Mouse (Mus musculus) hindbrain, embryonic 15.5 days (tissue): ENCODE measurements around the gene Cbfb. TPM values are rescaled to one million over a fixed set of nuclear protein-coding genes. Genes with fewer than 3 reads are reported as not detected.

Source experiments
- polyA plus RNA-seq: library from polyadenylated mRNA; unstranded; fragments of >200 nt; fragmentation: Nextera tagmentation; extraction: Ambion mirVana; gene quantifications from 2 replicates; pipeline ENCODE4 v1.2.1, GENCODE M21; 2015

The Cbfb gene
- polyA plus RNA-seq, 1 experiment from 2014 or later, result 28.8 TPM

Other genes with a start within 250 kb of the Cbfb start
- gene Ces2e, start 244.4 kb upstream of the Cbfb start, polyA plus RNA-seq, result not detected in 2 replicates
- gene Ces2f, start 223.3 kb upstream of the Cbfb start, polyA plus RNA-seq, result not detected in 2 replicates
- gene Ces2g, start 209.0 kb upstream of the Cbfb start, polyA plus RNA-seq, result not detected in 2 replicates
- not detected in 2 replicates for gene Ces2h, start 169.8 kb upstream of the Cbfb start, polyA plus RNA-seq
- not detected in 2 replicates for gene Ces3a, start 122.1 kb upstream of the Cbfb start, polyA plus RNA-seq
- not detected in 2 replicates for gene Ces3b, start 86.9 kb upstream of the Cbfb start, polyA plus RNA-seq
- gene Ces4a, start 38.9 kb upstream of the Cbfb start, polyA plus RNA-seq, result 0.13 TPM in 1 of 2 replicates, not detected in the other
- 28.5 and 29.2 TPM in 2 replicates for gene D230025D16Rik, start 54.5 kb downstream of the Cbfb start, polyA plus RNA-seq
- 9.9 TPM in 2 replicates for gene B3gnt9, start 84.5 kb downstream of the Cbfb start, polyA plus RNA-seq
- gene Tradd, start 93.9 kb downstream of the Cbfb start, polyA plus RNA-seq, result 18.3 and 19.3 TPM in 2 replicates
- gene Fbxl8, start 94.0 kb downstream of the Cbfb start, polyA plus RNA-seq, result 1.3 and 1.6 TPM in 2 replicates
- 0.54 and 0.76 TPM in 2 replicates for gene Hsf4, start 99.1 kb downstream of the Cbfb start, polyA plus RNA-seq
- gene Nol3, start 105.5 kb downstream of the Cbfb start, polyA plus RNA-seq, result 5.2 and 5.7 TPM in 2 replicates
- 124 and 146 TPM in 2 replicates for gene 4931428F04Rik, start 119.2 kb downstream of the Cbfb start, polyA plus RNA-seq
- 11.6 and 14.2 TPM in 2 replicates for gene Exoc3l, start 125.4 kb downstream of the Cbfb start, polyA plus RNA-seq
- gene E2f4, start 127.0 kb downstream of the Cbfb start, polyA plus RNA-seq, result 44.0 and 51.0 TPM in 2 replicates
- gene Elmo3, start 134.9 kb downstream of the Cbfb start, polyA plus RNA-seq, result 1.3 and 1.5 TPM in 2 replicates
- 0.80 and 0.85 TPM in 2 replicates for gene Lrrc29, start 155.6 kb downstream of the Cbfb start, polyA plus RNA-seq
- 132 and 143 TPM in 2 replicates for gene Tmem208, start 155.7 kb downstream of the Cbfb start, polyA plus RNA-seq
- gene Fhod1, start 177.3 kb downstream of the Cbfb start, polyA plus RNA-seq, result 0.69 and 0.87 TPM in 2 replicates
- gene Slc9a5, start 178.2 kb downstream of the Cbfb start, polyA plus RNA-seq, result 11.8 and 13.8 TPM in 2 replicates
- gene Plekhg4, start 202.6 kb downstream of the Cbfb start, polyA plus RNA-seq, result 2.2 and 2.8 TPM in 2 replicates
- gene Kctd19, start 242.8 kb downstream of the Cbfb start, polyA plus RNA-seq, result not detected in 2 replicates
- 0.75 and 1.3 TPM in 2 replicates for gene Lrrc36, start 242.9 kb downstream of the Cbfb start, polyA plus RNA-seq